Mouse (Mus musculus) embryo, embryonic 10 days (tissue): Measurements from ENCODE around the gene Kiss1r.
A peak's percentile ranks its signal among the peaks of the same experiment; 100 is the strongest.

Experiments used
- DNase-seq: peaks from one replicate; pipeline ENCODE4 v3.0.0-alpha.2; 2015; ENCODE audit warnings: low spot score

Gene Kiss1r

GRCm38 (mm10) chr10:79897316-79898245, 19.2 kb upstream of the Kiss1r start:
- DNase-seq: peak; percentile 33

GRCm38 (mm10) chr10:79900951-79901410, 15.8 kb upstream of the Kiss1r start:
- DNase-seq: peak; percentile 60

GRCm38 (mm10) chr10:79906712-79907111, 10.1 kb upstream of the Kiss1r start:
- no peak for DNase-seq

- DNase-seq: no peak
Observed at GRCm38 (mm10) chr10:79907415-79907814, 9.4 kb upstream of the Kiss1r start.

GRCm38 (mm10) chr10:79908167-79909091, 8.3 kb upstream of the Kiss1r start, which contains the start of gene Med16:
Med16 (minus strand) TSS chr10:79908923.
- peak; percentile 98 for DNase-seq

- DNase-seq: peak; percentile 50
Observed at GRCm38 (mm10) chr10:79909092-79909922, 7.5 kb upstream of the Kiss1r start.

GRCm38 (mm10) chr10:79910556-79910955, 6.2 kb upstream of the Kiss1r start, which contains the start of gene Gm26602:
Gm26602 (plus strand) TSS chr10:79910856.
- no peak for DNase-seq

- DNase-seq: no peak
Observed at GRCm38 (mm10) chr10:79912412-79912811, 4.4 kb upstream of the Kiss1r start.

GRCm38 (mm10) chr10:79914131-79914947, 2.4 kb upstream of the Kiss1r start:
- DNase-seq: no peak

GRCm38 (mm10) chr10:79914948-79915596, 1.7 kb upstream of the Kiss1r start:
- no peak for DNase-seq

- DNase-seq: no peak
Observed at GRCm38 (mm10) chr10:79916081-79916480, 690 bp upstream of the Kiss1r start.

GRCm38 (mm10) chr10:79917532-79918100, 845 bp downstream of the Kiss1r start:
- DNase-seq: no peak

- DNase-seq: no peak
Observed at GRCm38 (mm10) chr10:79918231-79919078, 1.7 kb downstream of the Kiss1r start.

GRCm38 (mm10) chr10:79919251-79919849, 2.6 kb downstream of the Kiss1r start:
- DNase-seq: peak; percentile 17

- peak; percentile 49 for DNase-seq
Observed at GRCm38 (mm10) chr10:79920056-79920890, 3.5 kb downstream of the Kiss1r start.

- peak; percentile 11 for DNase-seq
Observed at GRCm38 (mm10) chr10:79920958-79921535, 4.3 kb downstream of the Kiss1r start, which contains the start of gene R3hdm4. R3hdm4 (minus strand) TSS chr10:79921208.

GRCm38 (mm10) chr10:79921572-79921971, 4.8 kb downstream of the Kiss1r start:
- DNase-seq: peak; percentile 55
